Mouse (Mus musculus): Measurements from ENCODE around the gene Ctnnbip1. TPM values are rescaled to one million over a fixed set of nuclear protein-coding genes. Genes with fewer than 3 reads are reported as not detected.

Ctnnbip1 gene
- polyA plus RNA-seq, 1 experiment from 2014 or later = 87.1 TPM

- Histone ChIP-seq H3K27ac (0 out of 2 replicates have a peak overlapping the region, but pooled peaks have one; percentile 0), H3K9ac (no peak overlapping the region), H3K36me3 (peaks cover 55% of the 10 kb centered on the region), H3K9me3 (replicated peaks) (no peaks in the 10 kb centered on the region), H3K4me1 (peaks cover 13% of the 10 kb centered on the region), H3K27me3 (no peaks in the 10 kb centered on the region), H3K4me3 (no peak overlapping the region), H3K4me2 (replicated peaks) (no peak overlapping the region)
- WGBS = 72% methylated on average over 5 of the region's 5 CpGs
- ATAC-seq (ENCODE audit: low FRiP score) = no peak
These were observed 18.2 kb upstream of the Ctnnbip1 start for GRCm38 (mm10) chr4:149499790-149500189.

DNA sequence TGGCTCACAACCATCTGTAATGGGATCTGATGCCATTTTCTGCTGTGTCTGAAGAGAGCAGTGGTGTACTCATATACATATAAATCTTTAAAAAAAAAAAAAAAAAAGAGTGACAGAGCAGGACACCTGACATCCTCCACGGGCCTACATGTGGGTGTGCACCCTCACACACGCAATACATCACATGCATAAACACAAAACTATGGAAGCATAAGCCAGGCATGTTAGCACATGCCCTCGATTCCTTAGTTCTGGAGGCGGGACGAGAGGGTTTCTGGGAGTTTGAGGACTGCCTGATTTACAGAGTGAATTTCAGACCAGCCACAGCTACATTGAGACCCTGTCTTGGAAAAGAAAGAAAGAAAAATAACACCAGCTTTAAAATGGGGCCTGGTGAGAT lies 13.7 kb upstream of the Ctnnbip1 start:
- Histone ChIP-seq H3K4me1 (no peaks in the 10 kb centered on the region; the same call in 1 of the 2 replicates), H3K27me3 (no peaks in the 10 kb centered on the region), H3K9me3 (replicated peaks) (no peaks in the 10 kb centered on the region), H3K9ac (no peak overlapping the region), H3K27ac (no peak overlapping the region), H3K36me3 (peaks cover 23% of the 10 kb centered on the region), H3K4me3 (no peak overlapping the region), H3K4me2 (replicated peaks) (no peak overlapping the region)
- ATAC-seq (ENCODE audit: low FRiP score) = no peak
- 79% methylated on average over 5 of the region's 5 CpGs for WGBS

DNA sequence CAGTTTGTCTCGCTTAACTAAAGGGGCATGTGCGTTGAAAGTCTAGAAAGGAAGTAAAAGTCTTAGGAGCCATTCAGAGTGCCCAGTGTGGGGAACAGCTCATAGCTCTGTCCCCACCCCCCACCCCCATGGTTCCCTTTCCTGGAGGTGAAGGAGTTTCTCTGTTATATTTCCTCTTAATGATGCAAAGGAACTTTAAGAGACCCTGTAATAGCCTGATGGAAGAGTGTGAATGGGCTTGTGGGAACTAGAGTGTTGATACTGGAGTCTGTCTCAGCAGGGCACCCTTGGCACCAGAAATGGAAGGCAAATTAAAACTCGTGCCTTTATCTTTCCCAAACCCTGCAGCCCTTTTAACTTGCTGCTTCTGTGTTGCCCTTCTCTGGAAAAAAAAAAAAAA lies 13.2 kb upstream of the Ctnnbip1 start:
- no peak overlapping the region for H3K27ac ChIP-seq
- H3K27me3 ChIP-seq = no peaks in the 10 kb centered on the region
- H3K9ac ChIP-seq = no peak overlapping the region
- no peak overlapping the region for H3K4me2 ChIP-seq (replicated peaks)
- no peaks in the 10 kb centered on the region; the same call in 1 of the 2 replicates for H3K4me1 ChIP-seq
- no peak overlapping the region for H3K4me3 ChIP-seq
- WGBS = 42% methylated on average over 3 of the region's 3 CpGs
- H3K36me3 ChIP-seq = peaks cover 19% of the 10 kb centered on the region
- no peaks in the 10 kb centered on the region for H3K9me3 ChIP-seq (replicated peaks)
- ATAC-seq (ENCODE audit: low FRiP score) = no peak

- Histone ChIP-seq H3K9me3 (replicated peaks) (no peaks in the 10 kb centered on the region), H3K36me3 (peaks cover 13% of the 10 kb centered on the region), H3K4me3 (no peak overlapping the region), H3K27ac (no peak overlapping the region), H3K9ac (no peak overlapping the region), H3K4me1 (no peaks in the 10 kb centered on the region; the same call in 1 of the 2 replicates), H3K4me2 (replicated peaks) (no peak overlapping the region), H3K27me3 (no peaks in the 10 kb centered on the region)
- no peak for ATAC-seq (ENCODE audit: low FRiP score)
- WGBS = 65% methylated on average over 15 of the region's 15 CpGs
These were observed 12.6 kb upstream of the Ctnnbip1 start for GRCm38 (mm10) chr4:149505261-149505967.

GRCm38 (mm10) chr4:149506904-149507303 lies 11.1 kb upstream of the Ctnnbip1 start:
- peaks cover 9% of the 10 kb centered on the region for H3K36me3 ChIP-seq
- H3K27me3 ChIP-seq = no peaks in the 10 kb centered on the region
- 76% methylated on average over 3 of the region's 3 CpGs for WGBS
- H3K9me3 ChIP-seq (replicated peaks) = no peaks in the 10 kb centered on the region
- H3K4me3 ChIP-seq = no peak overlapping the region
- H3K9ac ChIP-seq = no peak overlapping the region
- H3K27ac ChIP-seq = no peak overlapping the region
- no peak overlapping the region for H3K4me2 ChIP-seq (replicated peaks)
- H3K4me1 ChIP-seq = no peaks in the 10 kb centered on the region; the same call in 1 of the 2 replicates
- no peak for ATAC-seq (ENCODE audit: low FRiP score)

GRCm38 (mm10) chr4:149511221-149511646 lies 6.8 kb upstream of the Ctnnbip1 start:
- Histone ChIP-seq H3K4me3 (no peak overlapping the region), H3K4me2 (replicated peaks) (no peak overlapping the region), H3K27ac (peak overlapping the region; percentile 64), H3K36me3 (no peaks in the 10 kb centered on the region), H3K9ac (no peak overlapping the region), H3K4me1 (no peaks in the 10 kb centered on the region), H3K9me3 (replicated peaks) (no peaks in the 10 kb centered on the region), H3K27me3 (no peaks in the 10 kb centered on the region)
- 49% methylated on average over 6 of the region's 6 CpGs for WGBS
- no peak for ATAC-seq (ENCODE audit: low FRiP score)

DNA sequence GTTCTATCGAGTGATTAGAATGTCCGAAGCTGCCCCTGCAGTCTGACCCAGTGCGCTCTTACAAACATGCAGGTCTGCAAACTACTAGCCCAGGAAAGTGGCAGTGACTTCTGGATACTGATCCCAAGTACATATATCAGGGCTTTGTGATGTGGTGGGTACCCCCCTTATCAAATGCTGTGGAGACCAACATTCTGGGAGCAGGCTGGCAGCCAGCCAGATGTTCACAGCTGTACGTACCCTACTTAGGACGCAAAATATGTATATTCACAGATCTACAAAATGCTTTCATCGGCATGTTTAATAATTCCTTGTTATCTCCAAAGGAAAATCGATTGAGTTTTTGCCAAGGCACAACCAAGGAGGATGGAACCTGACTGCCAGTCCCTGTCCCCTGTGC lies 6.0 kb upstream of the Ctnnbip1 start:
- Histone ChIP-seq H3K4me1 (no peaks in the 10 kb centered on the region), H3K27me3 (no peaks in the 10 kb centered on the region), H3K27ac (peak overlapping the region; percentile 64; the same call in 1 of the 2 replicates), H3K9me3 (replicated peaks) (no peaks in the 10 kb centered on the region), H3K9ac (no peak overlapping the region), H3K4me3 (no peak overlapping the region), H3K4me2 (replicated peaks) (no peak overlapping the region), H3K36me3 (no peaks in the 10 kb centered on the region)
- ATAC-seq (ENCODE audit: low FRiP score) = no peak
- WGBS = 88% methylated on average over 7 of the region's 7 CpGs

DNA sequence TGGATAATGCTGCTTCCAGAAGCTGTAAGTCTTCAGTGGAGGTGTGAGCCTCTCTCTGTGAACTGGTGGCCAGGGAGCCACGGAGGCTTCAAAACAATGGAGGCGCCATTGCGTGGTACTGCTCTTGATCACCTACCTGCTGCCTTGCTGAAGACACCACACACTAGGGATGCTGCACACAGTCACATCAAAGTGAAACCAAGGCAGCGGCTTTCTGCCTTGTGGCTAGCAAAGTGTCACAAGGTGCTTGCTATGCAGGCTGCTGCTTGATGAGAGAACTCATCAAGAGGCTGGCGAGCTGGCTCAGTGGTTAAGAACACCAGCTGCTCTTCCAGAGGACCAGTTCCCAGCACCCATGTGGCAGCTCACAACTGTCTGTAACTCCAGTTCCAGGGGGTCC lies 2.3 kb upstream of the Ctnnbip1 start:
- Histone ChIP-seq H3K4me1 (peaks cover 12% of the 10 kb centered on the region), H3K36me3 (no peaks in the 10 kb centered on the region), H3K9me3 (replicated peaks) (no peaks in the 10 kb centered on the region), H3K4me3 (no peak overlapping the region), H3K27ac (no peak overlapping the region), H3K9ac (no peak overlapping the region), H3K4me2 (replicated peaks) (no peak overlapping the region), H3K27me3 (no peaks in the 10 kb centered on the region)
- ATAC-seq (ENCODE audit: low FRiP score) = no peak
- 89% methylated on average over 5 of the region's 5 CpGs for WGBS

DNA sequence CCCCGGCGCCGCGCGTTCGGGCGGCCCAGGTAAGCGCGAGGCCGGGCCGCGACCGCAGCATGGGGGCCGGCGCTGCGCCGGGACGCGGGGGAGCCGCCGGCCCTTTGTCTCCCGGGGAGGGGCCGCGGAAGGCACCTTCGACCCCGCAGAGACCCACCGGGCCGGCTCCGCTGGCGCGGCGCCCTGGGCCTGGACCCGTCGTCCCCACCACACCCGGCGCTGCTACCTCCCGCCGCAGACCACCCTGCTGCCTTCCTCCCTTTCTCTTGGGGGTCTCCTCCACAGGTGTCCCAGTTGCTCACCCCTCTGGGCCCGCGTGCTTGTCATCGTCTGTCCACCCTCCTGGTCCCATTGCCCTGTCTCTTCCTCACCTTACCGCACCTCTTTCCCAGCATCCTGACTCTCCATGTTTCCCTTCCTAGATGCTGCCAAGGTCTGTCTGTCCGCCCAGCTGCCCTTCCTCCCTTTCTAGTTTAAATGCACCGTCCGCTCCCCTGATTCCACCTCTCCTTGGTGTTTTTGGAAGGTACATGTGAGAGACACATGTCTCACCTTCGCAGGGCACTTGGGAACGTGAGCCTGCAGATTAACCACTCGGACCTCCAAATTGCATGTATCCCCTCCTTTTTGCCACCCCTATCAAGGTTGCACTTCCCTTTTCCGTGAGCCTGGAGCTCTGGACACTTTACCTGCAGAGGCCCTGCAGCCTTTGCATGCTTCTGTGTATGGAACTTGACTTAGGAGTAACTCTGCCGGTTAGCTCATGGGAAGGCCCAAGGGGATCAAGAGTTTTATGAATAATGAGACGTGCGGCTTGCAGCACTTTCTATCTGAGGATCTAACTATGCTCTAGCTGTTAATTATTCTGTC lies 550 bp downstream of the Ctnnbip1 start:
- Histone ChIP-seq H3K4me1 (peaks cover 20% of the 10 kb centered on the region), H3K27ac (peak overlapping the region; percentile 73; the same call in 1 of the 2 replicates), H3K9me3 (replicated peaks) (no peaks in the 10 kb centered on the region), H3K9ac (peak overlapping the region; percentile 95), H3K36me3 (no peaks in the 10 kb centered on the region), H3K4me3 (peak overlapping the region; percentile 90), H3K4me2 (replicated peaks) (peak overlapping the region; percentile 91), H3K27me3 (no peaks in the 10 kb centered on the region)
- no peak for ATAC-seq (ENCODE audit: low FRiP score)
- 3% methylated on average over 52 of the region's 52 CpGs for WGBS

DNA sequence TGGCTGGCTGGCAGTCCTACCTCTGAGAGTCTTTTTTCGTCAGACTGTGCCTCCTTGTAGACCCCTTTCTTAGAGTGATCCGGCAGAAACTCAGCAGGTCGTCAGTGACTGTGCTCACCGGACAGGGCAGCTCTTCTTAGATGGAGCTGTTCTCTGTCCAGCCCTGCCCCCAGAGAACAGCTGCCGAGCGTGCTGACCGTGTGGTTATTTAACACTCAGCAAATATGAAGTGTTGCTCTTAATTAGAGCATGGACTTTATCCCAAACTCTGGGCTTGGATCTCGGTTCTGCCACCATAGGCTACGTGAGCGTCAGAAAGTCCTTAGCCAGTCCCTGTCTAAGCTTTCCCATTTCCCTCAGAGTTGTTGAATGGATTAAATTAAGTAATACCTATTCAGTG lies 3.2 kb downstream of the Ctnnbip1 start:
- Histone ChIP-seq H3K4me2 (replicated peaks) (no peak overlapping the region), H3K4me3 (no peak overlapping the region), H3K27me3 (no peaks in the 10 kb centered on the region), H3K36me3 (no peaks in the 10 kb centered on the region), H3K9ac (no peak overlapping the region), H3K27ac (no peak overlapping the region), H3K9me3 (replicated peaks) (no peaks in the 10 kb centered on the region), H3K4me1 (peaks cover 33% of the 10 kb centered on the region)
- 68% methylated on average over 10 of the region's 10 CpGs for WGBS
- ATAC-seq (ENCODE audit: low FRiP score) = no peak

DNA sequence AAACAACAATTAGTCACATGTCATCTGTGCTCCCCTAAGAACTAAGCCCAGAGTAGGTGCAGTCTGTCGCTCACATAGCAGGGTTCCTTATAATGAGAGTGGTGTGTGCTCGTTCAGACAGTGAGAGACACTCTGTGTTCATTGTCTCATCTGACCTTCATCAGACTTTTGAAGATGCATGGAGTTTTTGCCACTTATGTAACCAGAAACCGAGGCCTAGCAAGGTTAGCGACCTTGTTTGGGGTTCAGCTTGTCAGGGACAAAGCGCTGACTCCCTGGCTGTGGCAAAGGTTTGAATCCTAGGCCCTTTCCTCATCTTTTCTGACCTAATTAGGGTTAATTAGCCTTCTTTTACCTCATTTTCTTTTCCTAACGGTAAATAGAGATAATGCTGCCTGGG lies 5.9 kb downstream of the Ctnnbip1 start:
- no peak overlapping the region for H3K4me3 ChIP-seq
- H3K27ac ChIP-seq = no peak overlapping the region
- peaks cover 37% of the 10 kb centered on the region for H3K4me1 ChIP-seq
- no peaks in the 10 kb centered on the region for H3K36me3 ChIP-seq
- ATAC-seq (ENCODE audit: low FRiP score) = no peak
- WGBS = 70% methylated on average over 6 of the region's 6 CpGs
- H3K4me2 ChIP-seq (replicated peaks) = no peak overlapping the region
- no peak overlapping the region for H3K9ac ChIP-seq
- no peaks in the 10 kb centered on the region for H3K27me3 ChIP-seq
- no peaks in the 10 kb centered on the region for H3K9me3 ChIP-seq (replicated peaks)

GRCm38 (mm10) chr4:149525170-149525569 lies 7.1 kb downstream of the Ctnnbip1 start:
- Histone ChIP-seq H3K9me3 (replicated peaks) (no peaks in the 10 kb centered on the region), H3K4me3 (no peak overlapping the region), H3K27me3 (no peaks in the 10 kb centered on the region), H3K27ac (no peak overlapping the region), H3K4me2 (replicated peaks) (no peak overlapping the region), H3K9ac (no peak overlapping the region), H3K36me3 (no peaks in the 10 kb centered on the region), H3K4me1 (peaks cover 35% of the 10 kb centered on the region)
- no peak for ATAC-seq (ENCODE audit: low FRiP score)
- WGBS = 79% methylated on average over 4 of the region's 4 CpGs

All from hindbrain, embryonic 12.5 days (tissue).